Mouse (Mus musculus): Measurements from ENCODE around the gene B3gnt2. TPM values are rescaled to one million over a fixed set of nuclear protein-coding genes. Genes with fewer than 3 reads are reported as not detected.

Gene B3gnt2
- polyA plus RNA-seq, 1 experiment from 2014 or later = 9.2 TPM

- WGBS = 88% methylated on average over 4 of the region's 4 CpGs
- Histone ChIP-seq H3K4me2 (ENCODE audit: low read depth, low read length) (no peak overlapping the region), H3K27me3 (replicated peaks; ENCODE audit: control insufficient read depth, insufficient read depth, low read length) (no peaks in the 10 kb centered on the region), H3K4me1 (ENCODE audit: control insufficient read depth, insufficient read depth, low read length) (no peaks in the 10 kb centered on the region), H3K9me3 (ENCODE audit: control insufficient read depth, low read length) (no peaks in the 10 kb centered on the region), H3K36me3 (ENCODE audit: control insufficient read depth, insufficient read depth, low read length) (no peaks in the 10 kb centered on the region), H3K4me3 (ENCODE audit: low read depth, low read length) (no peak overlapping the region), H3K27ac (replicated peaks; ENCODE audit: low read depth, low read length) (no peak overlapping the region), H3K9ac (ENCODE audit: low read depth, low read length) (no peak overlapping the region)
- DNase-seq (ENCODE audit: low spot score) (no peak), ATAC-seq (ENCODE audit: low read depth) (no peak)
Measured at GRCm38 (mm10) chr11:22832600-22832999, 28.2 kb downstream of the B3gnt2 start.

GRCm38 (mm10) chr11:22831916-22832315 lies 28.8 kb downstream of the B3gnt2 start:
- H3K9me3 ChIP-seq (ENCODE audit: control insufficient read depth, low read length) = no peaks in the 10 kb centered on the region
- H3K27me3 ChIP-seq (replicated peaks; ENCODE audit: control insufficient read depth, insufficient read depth, low read length) = no peaks in the 10 kb centered on the region
- H3K4me1 ChIP-seq (ENCODE audit: control insufficient read depth, insufficient read depth, low read length) = no peaks in the 10 kb centered on the region
- H3K4me3 ChIP-seq (ENCODE audit: low read depth, low read length) = no peak overlapping the region
- no peak overlapping the region for H3K27ac ChIP-seq (replicated peaks; ENCODE audit: low read depth, low read length)
- H3K4me2 ChIP-seq (ENCODE audit: low read depth, low read length) = no peak overlapping the region
- no peak for ATAC-seq (ENCODE audit: low read depth)
- WGBS = 84% methylated on average over 11 of the region's 11 CpGs
- H3K36me3 ChIP-seq (ENCODE audit: control insufficient read depth, insufficient read depth, low read length) = no peaks in the 10 kb centered on the region
- H3K9ac ChIP-seq (ENCODE audit: low read depth, low read length) = no peak overlapping the region
- DNase-seq (ENCODE audit: low spot score) = no peak

DNA sequence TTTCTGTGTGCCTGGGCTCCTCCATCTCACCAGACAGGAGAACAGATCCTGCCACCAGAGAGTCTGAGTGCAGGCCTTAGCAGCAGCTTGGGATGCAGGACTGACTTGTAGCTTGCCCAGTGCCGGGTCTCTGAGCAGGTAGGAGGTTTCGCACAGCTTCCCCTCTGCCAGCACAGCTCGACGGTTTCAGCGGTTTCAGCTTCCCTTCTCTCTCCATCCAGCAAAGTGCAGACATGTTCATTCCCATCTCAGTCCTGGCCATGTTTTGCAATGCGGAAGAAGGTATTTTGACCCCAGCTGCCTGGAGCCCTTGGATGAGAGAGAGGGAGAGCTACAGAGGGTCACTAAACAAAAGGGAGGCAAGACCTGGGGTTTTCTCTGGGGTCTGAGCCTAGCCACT lies 30.1 kb downstream of the B3gnt2 start:
- H3K4me2 ChIP-seq (ENCODE audit: low read depth, low read length) = no peak overlapping the region
- no peak for ATAC-seq (ENCODE audit: low read depth)
- no peak overlapping the region for H3K27ac ChIP-seq (replicated peaks; ENCODE audit: low read depth, low read length)
- H3K27me3 ChIP-seq (replicated peaks; ENCODE audit: control insufficient read depth, insufficient read depth, low read length) = no peaks in the 10 kb centered on the region
- no peaks in the 10 kb centered on the region for H3K9me3 ChIP-seq (ENCODE audit: control insufficient read depth, low read length)
- H3K36me3 ChIP-seq (ENCODE audit: control insufficient read depth, insufficient read depth, low read length) = no peaks in the 10 kb centered on the region
- no peak for DNase-seq (ENCODE audit: low spot score)
- 68% methylated on average over 6 of the region's 6 CpGs for WGBS
- no peaks in the 10 kb centered on the region for H3K4me1 ChIP-seq (ENCODE audit: control insufficient read depth, insufficient read depth, low read length)
- no peak overlapping the region for H3K9ac ChIP-seq (ENCODE audit: low read depth, low read length)
- H3K4me3 ChIP-seq (ENCODE audit: low read depth, low read length) = no peak overlapping the region

- Histone ChIP-seq H3K4me3 (ENCODE audit: low read depth, low read length) (no peak overlapping the region), H3K9ac (ENCODE audit: low read depth, low read length) (no peak overlapping the region), H3K27ac (replicated peaks; ENCODE audit: low read depth, low read length) (no peak overlapping the region), H3K4me1 (ENCODE audit: control insufficient read depth, insufficient read depth, low read length) (no peaks in the 10 kb centered on the region), H3K9me3 (ENCODE audit: control insufficient read depth, low read length) (no peaks in the 10 kb centered on the region), H3K27me3 (replicated peaks; ENCODE audit: control insufficient read depth, insufficient read depth, low read length) (no peaks in the 10 kb centered on the region), H3K36me3 (ENCODE audit: control insufficient read depth, insufficient read depth, low read length) (no peaks in the 10 kb centered on the region), H3K4me2 (ENCODE audit: low read depth, low read length) (no peak overlapping the region)
- no peak for ATAC-seq (ENCODE audit: low read depth)
- no peak for DNase-seq (ENCODE audit: low spot score)
- whole genome bisulfite sequencing = 37% methylated on average over 5 of the region's 5 CpGs
Measured at GRCm38 (mm10) chr11:22830179-22830611, 30.6 kb downstream of the B3gnt2 start.

GRCm38 (mm10) chr11:22828988-22829632 lies 31.7 kb downstream of the B3gnt2 start:
- no peak overlapping the region for H3K27ac ChIP-seq (replicated peaks; ENCODE audit: low read depth, low read length)
- no peak overlapping the region for H3K9ac ChIP-seq (ENCODE audit: low read depth, low read length)
- no peak overlapping the region for H3K4me2 ChIP-seq (ENCODE audit: low read depth, low read length)
- no peaks in the 10 kb centered on the region for H3K36me3 ChIP-seq (ENCODE audit: control insufficient read depth, insufficient read depth, low read length)
- H3K9me3 ChIP-seq (ENCODE audit: control insufficient read depth, low read length) = no peaks in the 10 kb centered on the region
- DNase-seq (ENCODE audit: low spot score) (no peak), ATAC-seq (ENCODE audit: low read depth) (0 out of 2 replicates have a peak, but pooled peaks have one; percentile 20)
- H3K4me1 ChIP-seq (ENCODE audit: control insufficient read depth, insufficient read depth, low read length) = no peaks in the 10 kb centered on the region
- H3K27me3 ChIP-seq (replicated peaks; ENCODE audit: control insufficient read depth, insufficient read depth, low read length) = no peaks in the 10 kb centered on the region
- WGBS = 96% methylated on average over 15 of the region's 15 CpGs
- no peak overlapping the region for H3K4me3 ChIP-seq (ENCODE audit: low read depth, low read length)

DNA sequence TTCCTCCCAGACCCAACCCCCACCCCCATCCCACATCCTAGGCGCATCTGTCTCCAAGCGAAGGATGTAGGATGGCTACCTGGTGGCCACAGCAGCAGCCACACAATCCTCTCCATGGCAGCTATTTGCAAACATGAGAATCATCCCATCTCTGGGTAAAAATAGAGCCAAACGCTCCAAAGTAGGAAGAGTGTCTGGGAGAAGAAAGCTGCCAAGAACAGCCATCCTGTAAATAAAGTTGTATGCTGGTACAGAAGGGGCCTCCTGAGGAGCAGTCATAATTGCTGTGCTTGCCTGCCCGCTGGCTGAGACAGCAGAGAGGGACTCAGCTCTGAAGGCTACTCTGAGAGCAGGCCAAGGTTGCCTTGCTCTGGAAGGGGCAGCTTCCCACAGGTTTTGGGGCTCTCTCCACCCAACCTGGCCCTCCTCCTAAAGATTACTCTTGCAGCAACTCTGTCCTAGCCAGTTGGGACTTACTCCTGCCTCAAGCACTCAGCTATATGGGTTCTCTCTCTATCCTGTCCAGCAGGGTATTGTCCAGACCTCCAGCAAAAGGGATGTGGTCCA lies 33.2 kb downstream of the B3gnt2 start:
- H3K36me3 ChIP-seq (ENCODE audit: control insufficient read depth, insufficient read depth, low read length) = no peaks in the 10 kb centered on the region
- H3K27me3 ChIP-seq (replicated peaks; ENCODE audit: control insufficient read depth, insufficient read depth, low read length) = no peaks in the 10 kb centered on the region
- ATAC-seq (ENCODE audit: low read depth) = no peak
- WGBS = 94% methylated on average over 4 of the region's 4 CpGs
- H3K4me3 ChIP-seq (ENCODE audit: low read depth, low read length) = no peak overlapping the region
- DNase-seq (ENCODE audit: low spot score) = no peak
- no peaks in the 10 kb centered on the region for H3K4me1 ChIP-seq (ENCODE audit: control insufficient read depth, insufficient read depth, low read length)
- no peak overlapping the region for H3K9ac ChIP-seq (ENCODE audit: low read depth, low read length)
- no peak overlapping the region for H3K27ac ChIP-seq (replicated peaks; ENCODE audit: low read depth, low read length)
- H3K9me3 ChIP-seq (ENCODE audit: control insufficient read depth, low read length) = no peaks in the 10 kb centered on the region
- no peak overlapping the region for H3K4me2 ChIP-seq (ENCODE audit: low read depth, low read length)

DNA sequence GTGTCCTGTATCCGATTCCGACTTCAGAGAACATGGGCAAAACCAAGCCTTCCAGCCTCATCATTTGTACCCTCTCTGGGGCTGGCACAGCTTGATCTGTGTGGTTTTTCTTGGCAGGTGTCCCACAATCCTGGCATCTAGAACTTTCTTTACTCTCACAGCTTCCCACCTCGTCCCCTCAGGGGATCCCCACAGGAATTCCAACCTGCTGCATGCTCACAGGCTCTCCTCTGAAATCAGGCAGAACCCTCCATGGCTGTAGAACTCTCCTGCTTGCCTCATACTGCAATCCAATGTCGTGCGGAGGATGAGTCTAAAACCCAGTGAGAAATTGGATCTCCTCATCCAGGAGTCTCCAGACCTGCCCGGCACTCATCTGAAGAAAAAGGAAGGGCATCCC lies 34.1 kb downstream of the B3gnt2 start:
- no peak overlapping the region for H3K4me3 ChIP-seq (ENCODE audit: low read depth, low read length)
- H3K27me3 ChIP-seq (replicated peaks; ENCODE audit: control insufficient read depth, insufficient read depth, low read length) = no peaks in the 10 kb centered on the region
- no peaks in the 10 kb centered on the region for H3K4me1 ChIP-seq (ENCODE audit: control insufficient read depth, insufficient read depth, low read length)
- DNase-seq (ENCODE audit: low spot score) = no peak
- H3K9ac ChIP-seq (ENCODE audit: low read depth, low read length) = no peak overlapping the region
- H3K4me2 ChIP-seq (ENCODE audit: low read depth, low read length) = no peak overlapping the region
- 88% methylated on average over 6 of the region's 6 CpGs for WGBS
- no peaks in the 10 kb centered on the region for H3K36me3 ChIP-seq (ENCODE audit: control insufficient read depth, insufficient read depth, low read length)
- no peak overlapping the region for H3K27ac ChIP-seq (replicated peaks; ENCODE audit: low read depth, low read length)
- no peaks in the 10 kb centered on the region for H3K9me3 ChIP-seq (ENCODE audit: control insufficient read depth, low read length)
- no peak for ATAC-seq (ENCODE audit: low read depth)

GRCm38 (mm10) chr11:22826051-22826450 lies 34.7 kb downstream of the B3gnt2 start:
- Histone ChIP-seq H3K9ac (ENCODE audit: low read depth, low read length) (no peak overlapping the region), H3K9me3 (ENCODE audit: control insufficient read depth, low read length) (no peaks in the 10 kb centered on the region), H3K4me2 (ENCODE audit: low read depth, low read length) (no peak overlapping the region), H3K27ac (replicated peaks; ENCODE audit: low read depth, low read length) (no peak overlapping the region), H3K36me3 (ENCODE audit: control insufficient read depth, insufficient read depth, low read length) (no peaks in the 10 kb centered on the region), H3K27me3 (replicated peaks; ENCODE audit: control insufficient read depth, insufficient read depth, low read length) (no peaks in the 10 kb centered on the region), H3K4me1 (ENCODE audit: control insufficient read depth, insufficient read depth, low read length) (no peaks in the 10 kb centered on the region), H3K4me3 (ENCODE audit: low read depth, low read length) (no peak overlapping the region)
- no peak for ATAC-seq (ENCODE audit: low read depth)
- DNase-seq (ENCODE audit: low spot score) = no peak
- WGBS = 92% methylated on average over 14 of the region's 14 CpGs

DNA sequence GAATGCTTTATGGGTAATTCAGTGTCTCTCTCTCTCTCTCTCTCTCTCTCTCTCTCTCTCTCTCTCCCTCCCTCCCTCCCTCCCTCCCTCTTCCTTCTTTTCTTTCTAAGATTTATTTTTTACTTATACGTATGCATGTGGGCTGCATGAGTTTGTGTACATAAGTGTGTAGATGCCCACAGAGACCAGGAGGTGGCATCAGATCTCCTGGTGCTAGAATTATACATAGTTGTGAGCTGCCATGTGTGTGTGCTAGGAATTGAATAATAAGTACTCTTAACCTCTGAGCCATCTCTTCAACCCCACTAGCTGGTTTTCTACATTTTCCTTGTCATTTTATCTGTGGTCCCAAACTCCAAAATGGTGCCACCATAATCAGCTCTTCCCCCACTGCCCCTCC lies 35.2 kb downstream of the B3gnt2 start:
- ATAC-seq (ENCODE audit: low read depth) (no peak), DNase-seq (ENCODE audit: low spot score) (no peak)
- no peak overlapping the region for H3K4me3 ChIP-seq (ENCODE audit: low read depth, low read length)
- no peak overlapping the region for H3K9ac ChIP-seq (ENCODE audit: low read depth, low read length)
- no peaks in the 10 kb centered on the region for H3K36me3 ChIP-seq (ENCODE audit: control insufficient read depth, insufficient read depth, low read length)
- H3K4me1 ChIP-seq (ENCODE audit: control insufficient read depth, insufficient read depth, low read length) = no peaks in the 10 kb centered on the region
- WGBS = 88% methylated on average over 1 of the region's 1 CpGs
- H3K27me3 ChIP-seq (replicated peaks; ENCODE audit: control insufficient read depth, insufficient read depth, low read length) = no peaks in the 10 kb centered on the region
- H3K4me2 ChIP-seq (ENCODE audit: low read depth, low read length) = no peak overlapping the region
- H3K27ac ChIP-seq (replicated peaks; ENCODE audit: low read depth, low read length) = no peak overlapping the region
- no peaks in the 10 kb centered on the region for H3K9me3 ChIP-seq (ENCODE audit: control insufficient read depth, low read length)
